Mouse (Mus musculus) mouse embryonic stem cell (cell line): ENCODE data around the gene Krtap27-1.

ENCODE experiments used
- in situ Hi-C, 2 experiments: fragments of 300-500 bp; cut with MboI; formaldehyde crosslinking; loops; 1 replicate in 1 of 2; 3 replicates in 1 of 2; pipeline ENCODE4 v1.14.3; 2019 to 2020; ENCODE audit warnings: low sequenced_read_pairs in 2 of 2, low pct_unique_long_range_greater_than_20kb in 1 of 2, mixed read lengths in 1 of 2; ENCODE audit not compliant: unreplicated experiment in 1 of 2

The Krtap27-1 gene

DNA sequence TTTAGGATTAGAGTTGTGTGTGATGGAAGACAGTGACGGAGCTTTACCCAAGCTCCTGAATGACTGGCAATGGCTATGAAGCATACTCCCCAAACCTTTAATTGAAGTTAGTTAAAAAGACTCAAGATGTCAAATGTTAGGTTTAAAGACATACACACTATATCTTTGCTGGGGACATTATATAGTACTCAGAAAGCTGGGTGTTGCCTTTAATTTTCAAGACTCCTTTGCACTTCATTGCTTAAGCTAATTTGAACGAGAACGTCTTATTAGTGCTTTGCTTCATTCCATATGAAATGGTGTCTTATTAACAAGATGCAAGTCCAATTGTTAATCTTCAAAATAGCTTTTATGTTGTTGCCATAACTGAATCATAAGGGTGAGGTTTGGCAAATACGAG is at the start of gene Krtap27-1:
Gene Krtap27-1 (minus strand): TSS at position 101 of the 400 bp plus-strand sequence.
- in situ Hi-C loops = no loop called here

DNA sequence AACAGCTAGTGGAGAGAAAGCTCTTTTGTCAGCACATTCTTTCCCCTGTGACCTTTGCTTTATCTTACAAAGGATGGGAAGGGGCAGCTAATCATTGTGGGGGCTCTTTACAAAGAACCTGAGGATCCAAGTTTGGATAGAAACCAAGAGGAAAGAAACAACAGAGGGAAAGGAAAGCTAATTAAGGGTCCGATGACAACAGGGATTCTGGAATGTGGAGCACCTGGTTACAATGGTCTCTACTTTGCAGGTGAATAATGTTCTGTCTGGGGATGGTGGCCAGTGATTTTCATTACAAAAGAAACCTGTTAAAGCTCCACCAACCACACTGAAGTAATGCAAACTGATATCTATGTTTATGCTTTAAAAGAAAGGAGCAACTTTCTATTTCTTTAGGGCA is 48.6 kb upstream of the Krtap27-1 start:
- in situ Hi-C loops = no loop called here

DNA sequence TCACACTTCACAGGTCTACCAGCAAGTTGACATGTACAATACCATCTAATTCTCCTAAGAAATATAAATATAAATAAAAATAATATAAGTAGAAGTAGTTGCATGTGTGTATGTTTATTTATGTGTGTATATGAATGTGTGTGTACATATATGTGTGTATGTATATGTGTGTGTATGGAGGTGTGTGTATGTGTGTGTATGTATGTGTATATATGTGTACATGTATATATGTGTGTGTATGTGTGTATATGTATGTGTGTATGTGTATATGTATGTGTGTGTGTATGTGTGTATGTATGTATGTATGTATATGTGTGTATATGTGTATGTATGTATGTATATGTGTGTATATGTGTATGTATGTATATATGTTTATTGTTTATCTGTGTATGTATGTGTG is 45.1 kb upstream of the Krtap27-1 start:
- in situ Hi-C loops = no loop called here

DNA sequence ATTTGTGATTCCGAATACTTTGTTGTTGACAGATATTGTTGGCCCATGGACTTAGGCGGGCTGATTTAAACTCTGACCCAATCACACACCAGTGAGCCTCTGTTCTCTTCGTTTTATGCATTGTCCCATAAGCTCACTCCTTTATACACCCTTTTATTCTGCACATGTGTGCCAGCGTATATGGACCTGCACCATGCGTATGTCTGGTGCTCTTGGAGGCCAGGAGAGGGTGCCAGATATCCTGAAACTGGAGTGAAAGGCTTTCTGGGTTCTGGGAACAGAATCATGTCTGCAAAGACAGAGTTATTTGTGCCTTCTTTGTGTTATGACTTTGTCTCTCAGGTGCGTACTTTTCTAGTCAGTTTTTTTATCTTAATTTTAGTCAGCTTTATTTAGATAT is 39.8 kb upstream of the Krtap27-1 start:
- in situ Hi-C loops = no loop called here

DNA sequence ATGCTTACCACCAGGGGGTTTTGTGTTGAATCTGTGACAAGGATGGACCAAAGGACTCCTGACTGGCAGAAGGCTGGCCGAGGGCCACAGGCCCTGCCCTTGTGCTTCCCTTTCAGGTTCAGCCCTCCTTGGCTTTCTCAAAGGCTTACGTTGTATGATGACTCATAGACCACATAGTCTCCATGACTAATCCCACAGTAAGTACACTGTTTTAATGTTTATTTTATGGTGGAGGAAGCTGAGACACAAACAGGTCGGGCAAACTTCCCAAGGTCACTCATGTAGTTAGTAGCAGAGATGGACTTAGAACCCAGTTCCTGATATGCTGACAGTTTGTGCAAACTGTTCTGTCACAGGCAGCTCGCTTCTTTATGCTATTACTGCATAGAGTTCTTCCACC is 39.3 kb upstream of the Krtap27-1 start:
- in situ Hi-C loops = no loop called here

DNA sequence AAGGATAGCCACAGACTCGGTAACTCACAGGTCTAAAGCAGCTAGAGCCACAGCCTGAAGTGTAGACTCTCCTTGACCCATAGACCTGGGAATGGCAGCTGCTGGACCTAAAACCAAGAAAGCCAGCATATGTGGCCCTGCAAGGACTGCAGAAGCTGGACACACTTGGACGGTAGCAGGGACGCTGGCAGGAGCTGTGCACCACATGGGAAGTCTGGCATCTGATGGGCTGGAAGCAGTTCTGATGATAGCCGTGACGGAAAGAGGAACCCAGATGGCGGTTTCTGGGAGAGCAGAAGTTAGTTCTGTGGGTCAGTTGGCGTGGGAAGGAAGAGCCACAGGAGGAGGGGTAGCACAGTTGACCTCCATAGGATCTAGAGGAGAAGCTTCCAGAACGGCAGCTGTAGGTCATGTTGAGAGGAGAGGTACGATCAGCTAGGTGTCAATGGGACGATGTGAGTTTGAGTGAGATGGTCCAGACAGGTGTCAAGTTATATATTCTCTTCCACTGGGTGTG is 36.1 kb upstream of the Krtap27-1 start, which contains the start of gene 2310061N02Rik:
Gene 2310061N02Rik (minus strand): TSS at position 467 of the 517 bp plus-strand sequence.
- in situ Hi-C loops = loop anchor here in 1 of 2 experiments (10.0 kb wide), 1 partner anchor 127 kb away; no protein-coding TSS in a partner anchor

DNA sequence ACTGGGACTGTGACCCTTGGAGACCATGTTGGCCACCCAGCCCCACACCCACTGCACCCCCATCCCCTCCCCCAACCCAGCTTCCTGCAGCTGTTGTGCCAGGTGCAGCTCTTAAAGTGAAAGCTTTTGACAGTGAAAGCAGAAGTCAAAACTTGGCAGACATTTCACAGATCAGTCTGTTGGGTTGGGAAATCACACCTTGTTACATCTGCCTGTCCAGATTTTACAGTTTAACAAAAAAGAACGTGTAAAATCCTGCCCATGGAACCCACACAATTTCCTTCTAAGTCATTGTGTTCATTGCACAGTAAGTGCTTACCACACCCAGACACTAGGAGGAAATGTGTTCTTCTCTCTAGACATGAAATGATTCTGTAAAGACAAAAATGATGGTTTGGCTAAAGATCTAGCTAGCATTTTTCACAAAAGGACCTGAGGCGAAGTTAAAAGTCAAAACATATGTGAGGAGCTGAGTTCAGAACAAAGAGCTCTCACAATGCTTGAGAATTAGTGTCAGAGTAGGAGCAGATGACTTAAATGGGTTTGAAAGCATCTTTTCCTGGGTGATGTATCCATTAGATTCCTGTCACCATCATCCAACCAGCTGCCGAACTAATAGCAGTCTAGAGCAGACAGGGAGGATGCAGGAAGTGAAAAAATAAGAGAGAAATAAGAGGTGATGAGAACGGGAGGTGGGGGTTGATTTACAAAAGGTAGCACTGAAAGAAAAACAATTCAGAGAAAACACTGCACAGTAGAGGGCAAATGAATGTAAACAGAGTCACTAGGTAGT is 29.8 kb upstream of the Krtap27-1 start:
- in situ Hi-C loops = loop anchor here in 1 of 2 experiments (10.0 kb wide), 1 partner anchor 134 kb away; no protein-coding TSS in a partner anchor

DNA sequence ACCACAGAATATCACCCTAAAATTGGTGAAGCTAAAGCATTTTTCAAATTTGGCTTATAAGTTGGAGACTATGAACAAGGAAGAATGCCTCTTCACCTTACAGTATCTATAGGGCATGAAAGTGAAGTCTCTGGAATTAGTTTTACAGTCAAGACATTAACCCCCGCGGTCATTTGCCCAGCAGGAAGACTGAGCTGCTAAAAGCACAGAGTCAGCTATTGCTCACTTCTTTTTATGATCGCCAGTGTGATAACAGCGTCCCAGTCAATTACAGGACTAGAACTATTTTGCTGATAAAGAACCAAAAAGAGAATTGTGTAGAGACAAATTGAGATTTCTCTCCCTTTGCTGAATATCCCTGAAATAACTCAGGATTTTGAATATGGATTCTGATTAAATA is 24.8 kb upstream of the Krtap27-1 start:
- in situ Hi-C loops = no loop called here

DNA sequence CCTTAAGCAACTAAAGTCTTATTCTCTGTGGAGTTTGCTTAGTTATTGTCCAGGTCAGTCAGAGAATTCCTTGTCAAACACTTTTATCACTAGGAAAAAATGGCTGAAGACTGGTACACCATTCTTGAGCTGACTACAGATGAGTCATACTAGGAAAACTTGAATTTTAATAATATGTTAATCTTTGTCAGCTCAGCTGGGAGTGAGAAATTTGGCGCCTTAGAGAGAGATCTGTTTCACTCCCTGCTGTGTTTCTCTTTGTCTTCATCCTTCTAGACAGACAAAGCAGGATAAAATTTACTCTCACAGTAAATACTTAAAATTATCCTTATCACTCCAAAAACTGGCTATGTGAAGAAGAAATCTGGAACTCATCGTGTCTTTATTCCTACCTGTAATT is 9.8 kb upstream of the Krtap27-1 start:
- in situ Hi-C loops = no loop called here

DNA sequence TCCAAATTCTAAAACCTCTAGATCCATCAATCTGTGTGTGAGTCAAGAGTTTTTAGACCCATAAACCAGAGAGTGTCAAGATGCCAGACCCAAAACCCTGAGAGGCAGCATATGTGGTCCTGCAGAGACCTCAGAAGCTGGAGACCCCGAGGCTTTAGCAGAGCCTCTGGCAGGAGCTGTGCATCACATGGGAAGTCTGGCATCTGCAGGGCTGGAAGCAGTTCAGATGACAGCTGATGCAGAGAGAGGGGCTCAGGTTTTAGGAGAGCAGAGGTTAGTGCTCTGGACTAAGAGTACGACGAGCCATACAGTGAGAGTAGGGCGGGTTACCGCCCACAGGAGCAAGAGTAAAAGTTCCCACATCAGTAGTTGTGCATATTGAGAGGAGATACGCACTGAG is 7.6 kb upstream of the Krtap27-1 start:
- in situ Hi-C loops = no loop called here

DNA sequence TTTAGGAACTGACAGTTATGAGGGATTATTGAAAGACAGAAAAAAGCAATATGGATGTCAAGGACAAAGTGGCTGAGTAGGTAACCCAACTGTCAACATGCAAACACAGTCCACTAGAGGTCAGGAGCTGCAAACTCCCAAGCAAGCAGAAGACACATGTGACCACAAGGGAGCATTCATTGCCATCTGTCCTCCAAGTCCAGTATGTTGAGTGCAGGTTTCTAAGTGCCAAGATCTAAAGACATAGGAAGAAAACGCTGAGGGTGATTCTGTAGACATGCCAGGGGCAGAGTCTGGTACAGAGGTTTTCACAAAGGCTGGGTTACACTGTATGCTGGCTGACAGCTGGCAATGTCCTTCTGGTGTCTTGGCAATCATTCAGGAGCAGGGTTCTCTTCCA is 14.0 kb downstream of the Krtap27-1 start:
- in situ Hi-C loops = no loop called here

DNA sequence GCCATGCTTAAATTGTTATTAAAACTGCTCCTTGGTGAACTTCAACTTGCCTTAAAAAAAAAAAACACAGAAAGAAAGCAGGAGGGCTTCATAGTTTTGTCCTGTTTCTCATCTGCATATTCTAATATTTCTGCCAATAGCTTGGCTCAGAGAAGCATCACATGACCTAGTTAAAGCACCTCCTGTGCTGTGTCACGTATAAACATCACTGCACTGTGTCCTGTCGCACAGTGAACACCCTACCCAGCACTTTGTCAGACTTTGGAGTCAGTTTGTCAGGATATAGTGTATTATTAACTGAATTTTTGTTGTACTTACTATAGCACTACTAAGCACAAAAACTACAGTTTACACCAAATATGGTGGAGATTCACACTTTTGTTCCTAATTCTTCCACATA is 19.5 kb downstream of the Krtap27-1 start:
- in situ Hi-C loops = no loop called here

DNA sequence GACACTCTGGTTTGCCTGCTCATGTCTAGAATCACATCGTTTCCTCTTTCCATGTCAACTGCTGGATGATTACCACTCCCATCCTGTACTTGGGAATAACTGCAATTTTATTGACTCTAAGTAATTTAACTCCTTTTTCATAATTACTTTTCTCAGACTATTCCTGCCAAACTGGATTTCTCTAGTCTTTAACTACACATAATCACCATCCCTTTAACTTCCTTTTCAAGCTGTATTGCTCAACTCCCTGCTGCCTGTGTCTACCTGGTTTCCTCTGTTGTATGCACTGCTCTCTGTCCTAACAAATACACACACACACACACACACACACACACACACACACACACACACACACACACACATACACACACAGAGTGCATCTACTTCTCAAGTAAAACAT is 20.4 kb downstream of the Krtap27-1 start:
- in situ Hi-C loops = no loop called here

DNA sequence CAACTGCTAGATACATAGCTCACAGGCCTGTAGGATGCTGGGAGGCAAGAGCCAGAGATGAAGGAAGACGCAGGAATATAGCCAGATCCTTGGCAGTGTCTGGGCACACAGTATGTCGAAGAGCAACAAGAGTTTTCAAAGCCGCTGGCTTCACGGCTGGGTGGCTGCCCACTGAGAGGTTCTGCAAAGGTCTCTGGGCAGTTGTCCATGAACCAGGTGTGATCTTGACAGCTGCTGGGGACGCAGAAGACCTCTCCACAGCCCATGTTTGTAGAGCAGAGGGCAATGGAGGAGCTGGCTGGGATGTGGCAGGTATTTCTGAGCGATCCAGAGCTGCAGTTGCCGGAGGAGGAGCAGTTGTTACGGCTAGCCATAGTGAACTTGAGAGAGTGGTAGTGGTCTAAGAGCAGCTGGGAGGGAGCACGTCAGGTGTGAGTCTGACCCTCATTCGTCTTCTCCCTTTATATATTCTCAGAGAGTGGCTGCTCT is 24.1 kb downstream of the Krtap27-1 start, which contains the start of gene Krtap26-1:
Gene Krtap26-1 (minus strand): TSS at position 439 of the 489 bp plus-strand sequence.
- in situ Hi-C loops = no loop called here

DNA sequence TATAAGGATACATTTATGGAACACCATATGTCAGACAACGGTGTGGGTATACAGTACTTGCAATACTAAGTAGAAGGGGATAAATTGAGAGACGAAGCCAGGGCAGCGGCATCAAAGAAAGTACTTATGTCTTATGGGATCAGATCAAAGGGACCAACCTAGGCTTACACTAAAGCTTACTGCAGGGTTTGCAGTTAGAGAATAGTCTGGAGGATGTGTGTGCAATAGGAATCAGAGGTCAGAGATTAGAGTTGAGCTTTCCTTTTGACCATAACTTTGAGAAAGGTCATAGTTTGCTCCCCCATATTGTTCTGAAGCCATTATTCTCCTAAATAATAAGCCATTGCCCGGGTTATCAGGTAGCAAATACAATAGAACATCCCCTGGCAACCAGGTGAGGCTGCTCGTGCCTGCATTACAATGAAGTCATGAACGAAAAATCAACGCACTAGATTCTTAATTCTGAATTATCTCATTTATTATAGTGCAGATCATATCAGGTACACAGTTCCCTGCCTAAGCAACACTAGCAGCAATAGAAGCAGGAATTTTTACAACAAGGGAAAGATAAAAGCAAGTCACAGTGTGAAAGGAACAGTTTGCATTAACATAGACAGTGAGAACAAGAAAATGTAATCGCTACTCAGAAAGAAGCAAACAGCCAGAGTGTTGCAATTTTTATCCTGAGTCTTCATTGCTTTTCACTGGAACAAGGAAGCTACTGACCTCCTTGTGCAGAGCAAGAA is 24.9 kb downstream of the Krtap27-1 start:
- in situ Hi-C loops = no loop called here

DNA sequence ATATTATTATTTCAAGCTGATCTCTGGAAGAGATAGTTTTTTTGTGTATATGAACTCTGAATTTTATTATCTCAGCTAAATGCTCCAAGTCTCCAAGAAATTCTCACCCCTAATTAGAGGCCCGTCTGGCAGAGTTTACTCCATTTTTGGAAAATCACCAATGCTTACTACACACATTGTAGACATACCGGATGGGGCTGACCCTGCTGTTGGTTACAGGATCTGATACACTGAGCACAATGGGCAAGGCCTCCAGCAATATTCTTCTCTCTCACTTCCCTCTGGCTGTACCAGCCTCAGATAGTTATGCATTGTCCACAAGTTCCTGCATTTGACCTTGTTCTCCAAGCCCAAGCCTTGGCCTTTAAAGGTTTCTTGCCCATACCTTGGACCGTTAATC is 31.4 kb downstream of the Krtap27-1 start:
- in situ Hi-C loops = no loop called here

DNA sequence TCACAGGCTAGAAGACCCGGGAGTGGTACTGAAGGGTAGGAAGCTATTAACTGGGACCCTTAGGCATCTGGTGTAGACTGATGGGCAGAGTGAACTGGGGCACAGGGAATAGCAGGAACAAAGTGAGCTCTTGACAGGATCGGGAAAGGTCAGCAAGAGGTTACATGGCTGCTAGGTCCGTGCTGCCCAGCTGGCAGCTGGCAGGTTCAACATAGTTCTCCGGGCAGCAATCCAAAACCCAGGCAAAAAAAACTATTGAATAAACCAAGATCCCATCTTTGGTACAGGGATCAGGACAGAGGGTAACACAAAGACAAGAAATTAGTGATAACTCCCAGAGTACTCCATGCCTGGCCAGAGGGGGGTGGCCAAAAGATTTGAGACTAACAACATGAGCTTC is 36.3 kb downstream of the Krtap27-1 start:
- in situ Hi-C loops = no loop called here

DNA sequence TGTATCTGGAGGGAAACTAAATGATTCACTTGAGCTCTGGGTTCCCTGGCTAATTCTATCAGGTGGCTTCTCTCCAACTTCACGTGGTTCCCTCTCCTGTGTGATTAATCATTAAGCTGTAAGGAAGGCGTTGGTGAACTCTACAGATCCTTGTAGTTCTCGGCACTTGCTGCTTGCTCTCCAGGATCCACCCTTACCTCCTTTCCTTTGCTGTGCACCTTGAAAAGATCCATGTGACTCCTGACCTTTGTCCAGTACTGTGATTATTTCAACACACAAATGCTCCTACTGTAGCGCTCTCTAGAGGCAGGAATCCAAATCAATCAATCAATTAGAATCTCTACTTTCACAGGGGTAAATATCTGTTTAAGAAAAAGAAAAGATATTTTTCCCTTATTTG is 40.0 kb downstream of the Krtap27-1 start:
- in situ Hi-C loops = no loop called here

DNA sequence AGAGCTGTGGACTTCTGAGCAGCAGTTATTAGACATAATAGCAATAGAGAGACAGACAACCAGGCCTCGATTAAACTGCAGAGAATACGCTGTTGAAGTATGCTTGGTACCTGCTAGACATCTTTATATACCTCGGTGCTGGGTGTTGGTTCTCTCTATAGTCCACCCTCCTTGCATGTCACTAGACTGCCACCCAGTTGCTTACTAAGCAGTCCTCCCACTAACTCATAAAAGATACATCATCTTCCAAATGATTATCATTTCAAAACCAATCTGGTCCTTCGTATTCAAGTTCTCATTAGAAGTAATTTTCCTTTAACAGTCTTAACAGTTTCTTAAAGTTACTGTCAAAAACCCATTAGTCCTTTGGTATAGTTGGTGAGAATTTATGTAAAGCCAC is 43.9 kb downstream of the Krtap27-1 start, which contains the start of gene 2310079G19Rik:
Gene 2310079G19Rik (minus strand): TSS at position 101 of the 400 bp plus-strand sequence.
- in situ Hi-C loops = no loop called here
